Mouse (Mus musculus) brown adipose tissue, adult 24 weeks (tissue): ENCODE results near the gene Ntrk2. TPM values are rescaled to one million over a fixed set of nuclear protein-coding genes. Genes with fewer than 3 reads are reported as not detected.
A peak's percentile ranks its signal among the peaks of the same experiment; 100 is the strongest.

Source experiments
- H3K27ac ChIP-seq: fragments of 200-500 bp; replicated peaks from 2 replicates; pipeline ENCODE4 v1.5.1; 2012; ENCODE audit warnings: low read depth, mild to moderate bottlenecking, low read length
- H3K4me1 ChIP-seq: fragments of 200-500 bp; 2 replicates; pipeline ENCODE4 v1.6.1; 2012; ENCODE audit warnings: low read length, mixed read lengths; ENCODE audit not compliant: control insufficient read depth, insufficient read depth, insufficient read length
- H3K4me3 ChIP-seq: fragments of 200-500 bp; 2 replicates; pipeline ENCODE4 v1.5.1; 2012; ENCODE audit warnings: low read depth, mild to moderate bottlenecking, low read length, moderate library complexity; ENCODE audit not compliant: insufficient read depth
- polyA plus RNA-seq: library from polyadenylated mRNA; stranded (reverse); fragments of >200 nt; gene quantifications from 2 replicates; pipeline ENCODE4 v1.2.4, GENCODE M21; 2012; ENCODE audit not compliant: missing spikeins, insufficient read depth, insufficient read length

The Ntrk2 gene
- polyA plus RNA-seq, 1 experiment, result 116 TPM

GRCm38 (mm10) chr13:59004579-59004978 lies 198.2 kb downstream of the Ntrk2 start:
- peaks cover 3% of the 10 kb centered on the region; the same call in 1 of the 2 replicates for H3K4me1 ChIP-seq
- H3K27ac ChIP-seq, result peak overlapping the region; percentile 87
- H3K4me3 ChIP-seq, result no peak overlapping the region

GRCm38 (mm10) chr13:59009855-59010254 lies 203.5 kb downstream of the Ntrk2 start:
- Histone ChIP-seq H3K4me3 (no peak overlapping the region), H3K27ac (no peak overlapping the region), H3K4me1 (peaks cover 5% of the 10 kb centered on the region; the same call in 1 of the 2 replicates)

GRCm38 (mm10) chr13:59010893-59011529 lies 204.6 kb downstream of the Ntrk2 start:
- Histone ChIP-seq H3K4me3 (peak overlapping the region; percentile 21; the same call in 1 of the 2 replicates), H3K27ac (no peak overlapping the region), H3K4me1 (peaks cover 5% of the 10 kb centered on the region; the same call in 1 of the 2 replicates)

- H3K27ac ChIP-seq, result no peak overlapping the region
- peaks cover 5% of the 10 kb centered on the region; the same call in 1 of the 2 replicates for H3K4me1 ChIP-seq
- H3K4me3 ChIP-seq, result peak overlapping the region; percentile 21; the same call in 1 of the 2 replicates
Measured at GRCm38 (mm10) chr13:59011530-59011903, 205.1 kb downstream of the Ntrk2 start.

GRCm38 (mm10) chr13:59015360-59015759 lies 209.0 kb downstream of the Ntrk2 start:
- Histone ChIP-seq H3K27ac (no peak overlapping the region), H3K4me1 (peaks cover 3% of the 10 kb centered on the region; the same call in 1 of the 2 replicates), H3K4me3 (no peak overlapping the region)

GRCm38 (mm10) chr13:59017121-59017520 lies 210.8 kb downstream of the Ntrk2 start:
- Histone ChIP-seq H3K4me3 (no peak overlapping the region), H3K27ac (no peak overlapping the region), H3K4me1 (no peaks in the 10 kb centered on the region)

GRCm38 (mm10) chr13:59022251-59023042 lies 216.1 kb downstream of the Ntrk2 start:
- Histone ChIP-seq H3K27ac (no peak overlapping the region), H3K4me1 (no peaks in the 10 kb centered on the region), H3K4me3 (no peak overlapping the region)

GRCm38 (mm10) chr13:59025653-59026052 lies 219.3 kb downstream of the Ntrk2 start:
- Histone ChIP-seq H3K4me3 (no peak overlapping the region), H3K27ac (no peak overlapping the region), H3K4me1 (no peaks in the 10 kb centered on the region)

- Histone ChIP-seq H3K27ac (no peak overlapping the region), H3K4me1 (no peaks in the 10 kb centered on the region)
Measured at GRCm38 (mm10) chr13:59027436-59027835, 221.1 kb downstream of the Ntrk2 start.

GRCm38 (mm10) chr13:59028546-59028945 lies 222.2 kb downstream of the Ntrk2 start:
- H3K27ac ChIP-seq, result no peak overlapping the region
- H3K4me1 ChIP-seq, result no peaks in the 10 kb centered on the region
- no peak overlapping the region for H3K4me3 ChIP-seq

More at GRCm38 (mm10) chr13:59027436-59027835, 221.1 kb downstream of the Ntrk2 start:
- no peak overlapping the region for H3K4me3 ChIP-seq

GRCm38 (mm10) chr13:59030574-59030973 lies 224.2 kb downstream of the Ntrk2 start:
- no peak overlapping the region for H3K4me3 ChIP-seq
- H3K4me1 ChIP-seq, result no peaks in the 10 kb centered on the region; the same call in 1 of the 2 replicates
- H3K27ac ChIP-seq, result no peak overlapping the region

- H3K4me1 ChIP-seq, result no peaks in the 10 kb centered on the region
- H3K4me3 ChIP-seq, result no peak overlapping the region
- no peak overlapping the region for H3K27ac ChIP-seq
Measured at GRCm38 (mm10) chr13:59040156-59040915, 234.0 kb downstream of the Ntrk2 start.

- no peaks in the 10 kb centered on the region for H3K4me1 ChIP-seq
- H3K4me3 ChIP-seq, result no peak overlapping the region
- no peak overlapping the region for H3K27ac ChIP-seq
Measured at GRCm38 (mm10) chr13:59041013-59041764, 234.8 kb downstream of the Ntrk2 start.

GRCm38 (mm10) chr13:59052188-59052587 lies 245.8 kb downstream of the Ntrk2 start:
- H3K4me1 ChIP-seq, result peaks cover 5% of the 10 kb centered on the region
- no peak overlapping the region for H3K4me3 ChIP-seq
- no peak overlapping the region for H3K27ac ChIP-seq
